Mouse (Mus musculus) heart, embryonic 14.5 days (tissue): ENCODE results near the gene Tssk3. TPM values are rescaled to one million over a fixed set of nuclear protein-coding genes. Genes with fewer than 3 reads are reported as not detected.

Experiments used
- ATAC-seq: fragments of 200-750 bp; cut with Nextera tagmentation; 2 replicates; pipeline ENCODE4 v1.8.0; 2017; ENCODE audit warnings: low read depth, moderate TSS enrichment; ENCODE audit not compliant: insufficient number of reproducible peaks, insufficient read depth, low FRiP score
- H3K27ac ChIP-seq, 2 experiments: fragments of 200-500 bp in 1 of 2; fragments of 300-500 bp in 1 of 2; sonication (generic) in 1 of 2; replicated peaks in 1 of 2; 2 replicates each; pipeline ENCODE4 v1.5.1; 2012 to 2014; ENCODE audit warnings: low read depth in 2 of 2, low read length in 2 of 2, control low read depth in 1 of 2, mild to moderate bottlenecking in 1 of 2, mixed read lengths in 1 of 2; ENCODE audit not compliant: control insufficient read depth in 1 of 2, insufficient read depth in 1 of 2
- H3K27me3 ChIP-seq: fragments of 300-500 bp; sonication (generic); 2 replicates; pipeline ENCODE4 v1.6.1; 2014; ENCODE audit warnings: mild to moderate bottlenecking, low read length, control low read depth; ENCODE audit not compliant: control insufficient read depth, insufficient read depth
- H3K36me3 ChIP-seq: fragments of 300-500 bp; sonication (generic); 2 replicates; pipeline ENCODE4 v1.6.1; 2014; ENCODE audit warnings: mild to moderate bottlenecking, control low read depth, low read length, mixed read lengths; ENCODE audit not compliant: control insufficient read depth, insufficient read depth
- H3K4me1 ChIP-seq, 2 experiments: fragments of 200-500 bp in 1 of 2; fragments of 300-500 bp in 1 of 2; sonication (generic) in 1 of 2; 2 replicates each; pipeline ENCODE4 v1.6.1; 2012 to 2014; ENCODE audit warnings: low read length in 2 of 2, control low read depth in 1 of 2, mixed read lengths in 1 of 2; ENCODE audit not compliant: control insufficient read depth in 2 of 2, insufficient read depth in 2 of 2
- H3K4me2 ChIP-seq: fragments of 300-500 bp; sonication (generic); 2 replicates; pipeline ENCODE4 v1.6.1; 2014; ENCODE audit warnings: mild to moderate bottlenecking, low read length
- H3K4me3 ChIP-seq, 2 experiments: fragments of 200-500 bp in 1 of 2; fragments of 300-500 bp in 1 of 2; sonication (generic) in 1 of 2; 2 replicates each; pipeline ENCODE4 v1.5.1; 2012 to 2014; ENCODE audit warnings: low read length in 2 of 2, mild to moderate bottlenecking in 2 of 2, control low read depth in 1 of 2, low read depth in 1 of 2, moderate library complexity in 1 of 2; ENCODE audit not compliant: control insufficient read depth in 1 of 2, insufficient read depth in 1 of 2
- H3K9ac ChIP-seq: fragments of 300-500 bp; sonication (generic); 2 replicates; pipeline ENCODE4 v1.6.1; 2014; ENCODE audit warnings: mild to moderate bottlenecking, low read length
- H3K9me3 ChIP-seq: fragments of 300-500 bp; sonication (generic); 2 replicates; pipeline ENCODE4 v1.6.1; 2016; ENCODE audit warnings: low read length, control low read depth; ENCODE audit not compliant: control insufficient read depth
- WGBS: fragments of 180-500 bp; shearing (Covaris S2); extraction: QIAGEN DNeasy Blood & Tissue Kit; methylation state at CpG from one replicate; pipeline ENCODE4 v1.1.7; 2014; 5-methylcytosine and 5-hydroxymethylcytosine counted together
- polyA plus RNA-seq: library from polyadenylated mRNA; unstranded; fragments of >200 nt; fragmentation: Nextera tagmentation; extraction: Ambion mirVana; gene quantifications from 2 replicates; pipeline ENCODE4 v1.2.1, GENCODE M21; 2014

The Tssk3 gene
- polyA plus RNA-seq, 1 experiment from 2014 or later, result not detected

DNA sequence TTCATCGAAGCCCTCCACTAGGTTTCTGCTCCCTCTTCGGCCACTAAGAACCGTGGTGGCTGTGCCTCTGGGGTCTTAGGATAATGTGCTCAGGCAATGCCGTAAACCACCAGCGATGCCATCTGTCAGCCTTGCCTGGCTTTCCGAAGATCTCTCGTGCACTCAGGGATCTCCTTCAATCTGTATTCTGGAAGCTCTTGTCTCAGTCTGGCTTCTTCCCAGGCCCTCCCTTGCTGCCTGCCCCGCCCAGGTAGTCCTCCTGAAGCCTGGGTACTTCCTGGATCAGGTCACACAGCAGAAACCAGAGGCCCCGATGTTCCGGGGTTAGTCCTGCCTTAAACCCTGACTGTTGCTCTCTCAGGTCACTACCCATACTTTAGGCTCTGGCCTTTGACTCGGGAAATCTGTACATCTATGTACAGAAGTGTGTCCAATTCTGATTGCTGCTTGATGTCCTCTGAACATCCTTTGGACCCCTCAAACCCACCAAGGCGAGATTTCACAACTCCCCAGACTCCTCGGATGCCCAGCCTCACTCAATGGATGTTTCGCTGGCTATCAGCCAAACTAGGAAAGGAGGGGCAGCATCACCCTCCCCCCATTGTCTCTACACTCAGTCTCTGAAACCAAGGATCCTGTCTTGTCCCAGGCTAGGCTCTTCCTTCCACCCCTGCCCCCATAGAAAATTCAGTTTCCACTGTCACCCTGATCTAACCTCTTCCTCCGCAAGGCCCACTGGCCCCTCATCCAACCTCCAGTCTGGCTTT lies 18.2 kb upstream of the Tssk3 start:
- Histone ChIP-seq H3K9ac (no peak overlapping the region), H3K9me3 (no peaks in the 10 kb centered on the region), H3K27ac (peak overlapping the region in 1 of 2 experiments; percentile 50; a peak in 2 of 4 replicates), H3K4me1 (peaks cover 29% of the 10 kb centered on the region in 2 experiments), H3K36me3 (no peaks in the 10 kb centered on the region), H3K4me3 (no peak overlapping the region), H3K27me3 (no peaks in the 10 kb centered on the region), H3K4me2 (no peak overlapping the region)
- ATAC-seq, result no peak
- 59% methylated on average over 15 of the region's 15 CpGs for WGBS

- 22% methylated on average over 3 of the region's 3 CpGs for WGBS
- H3K27me3 ChIP-seq, result no peaks in the 10 kb centered on the region
- peak; percentile 37; the same call in 1 of the 2 replicates for ATAC-seq
- no peak overlapping the region; the same call in 1 of the 2 replicates for H3K4me2 ChIP-seq
- H3K9me3 ChIP-seq, result no peaks in the 10 kb centered on the region
- H3K4me1 ChIP-seq, result peaks cover 35% of the 10 kb centered on the region in 2 experiments
- no peaks in the 10 kb centered on the region for H3K36me3 ChIP-seq
- no peak overlapping the region for H3K4me3 ChIP-seq
- no peak overlapping the region for H3K9ac ChIP-seq
- peak overlapping the region in 1 of 2 experiments; percentile 50; a peak in 2 of 4 replicates for H3K27ac ChIP-seq
These were observed 17.4 kb upstream of the Tssk3 start for GRCm38 (mm10) chr4:129508237-129508515.

- H3K4me3 ChIP-seq, result no peak overlapping the region
- no peaks in the 10 kb centered on the region for H3K27me3 ChIP-seq
- peak overlapping the region in 1 of 2 experiments; percentile 50; a peak in 1 of 4 replicates for H3K27ac ChIP-seq
- WGBS, result 50% methylated on average over 9 of the region's 10 CpGs
- H3K9ac ChIP-seq, result 0 out of 2 replicates have a peak overlapping the region, but pooled peaks have one; percentile 9
- no peaks in the 10 kb centered on the region for H3K9me3 ChIP-seq
- H3K4me1 ChIP-seq, result peaks cover 37 to 38% of the 10 kb centered on the region in 2 experiments
- H3K4me2 ChIP-seq, result no peak overlapping the region; the same call in 1 of the 2 replicates
- ATAC-seq, result no peak
- H3K36me3 ChIP-seq, result no peaks in the 10 kb centered on the region
These were observed 16.8 kb upstream of the Tssk3 start for GRCm38 (mm10) chr4:129507434-129508236.

GRCm38 (mm10) chr4:129505511-129505910 lies 14.7 kb upstream of the Tssk3 start:
- no peaks in the 10 kb centered on the region for H3K36me3 ChIP-seq
- no peak overlapping the region for H3K4me3 ChIP-seq
- ATAC-seq, result no peak
- no peaks in the 10 kb centered on the region for H3K9me3 ChIP-seq
- H3K27ac ChIP-seq, result no peak overlapping the region
- no peaks in the 10 kb centered on the region for H3K27me3 ChIP-seq
- H3K4me2 ChIP-seq, result no peak overlapping the region
- no peak overlapping the region for H3K9ac ChIP-seq
- peaks cover 39 to 51% of the 10 kb centered on the region in 2 experiments for H3K4me1 ChIP-seq
- 90% methylated on average over 3 of the region's 3 CpGs for WGBS

DNA sequence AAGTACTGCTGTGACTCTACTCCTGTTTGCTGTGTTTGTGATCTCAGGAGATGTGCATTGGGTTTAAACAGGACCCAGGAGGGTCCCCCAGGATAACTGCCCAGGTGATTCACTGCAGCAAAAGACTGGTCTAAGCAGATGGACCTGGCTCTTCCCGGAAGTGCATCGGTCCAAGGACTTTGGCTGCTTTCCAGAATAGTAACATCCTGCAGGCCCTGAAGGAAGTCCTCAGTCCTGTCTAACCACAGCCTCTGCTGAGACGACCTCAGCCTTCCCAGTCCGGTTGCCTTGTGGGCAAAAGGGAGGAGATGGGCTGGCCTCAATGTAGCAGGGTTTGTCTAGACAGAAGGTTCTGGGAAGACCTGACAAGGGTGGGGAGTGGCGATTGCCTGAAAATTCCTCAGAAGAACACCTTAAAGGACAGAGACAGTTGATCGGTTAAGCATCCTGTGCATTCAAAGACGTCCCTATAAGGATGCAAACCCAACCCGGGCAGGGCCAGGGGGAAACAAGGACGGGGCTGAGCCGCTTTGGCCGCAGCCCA lies 12.2 kb upstream of the Tssk3 start:
- H3K9ac ChIP-seq, result 0 out of 2 replicates have a peak overlapping the region, but pooled peaks have one; percentile 8
- H3K27me3 ChIP-seq, result no peaks in the 10 kb centered on the region
- H3K9me3 ChIP-seq, result no peaks in the 10 kb centered on the region
- H3K36me3 ChIP-seq, result no peaks in the 10 kb centered on the region
- 54% methylated on average over 11 of the region's 11 CpGs for WGBS
- no peak overlapping the region for H3K4me3 ChIP-seq
- 0 out of 4 replicates have a peak overlapping the region, but pooled peaks of 1 of the 2 experiments have one; percentile 28 for H3K27ac ChIP-seq
- H3K4me1 ChIP-seq, result peaks cover 39 to 48% of the 10 kb centered on the region in 2 experiments
- ATAC-seq, result no peak
- no peak overlapping the region for H3K4me2 ChIP-seq

DNA sequence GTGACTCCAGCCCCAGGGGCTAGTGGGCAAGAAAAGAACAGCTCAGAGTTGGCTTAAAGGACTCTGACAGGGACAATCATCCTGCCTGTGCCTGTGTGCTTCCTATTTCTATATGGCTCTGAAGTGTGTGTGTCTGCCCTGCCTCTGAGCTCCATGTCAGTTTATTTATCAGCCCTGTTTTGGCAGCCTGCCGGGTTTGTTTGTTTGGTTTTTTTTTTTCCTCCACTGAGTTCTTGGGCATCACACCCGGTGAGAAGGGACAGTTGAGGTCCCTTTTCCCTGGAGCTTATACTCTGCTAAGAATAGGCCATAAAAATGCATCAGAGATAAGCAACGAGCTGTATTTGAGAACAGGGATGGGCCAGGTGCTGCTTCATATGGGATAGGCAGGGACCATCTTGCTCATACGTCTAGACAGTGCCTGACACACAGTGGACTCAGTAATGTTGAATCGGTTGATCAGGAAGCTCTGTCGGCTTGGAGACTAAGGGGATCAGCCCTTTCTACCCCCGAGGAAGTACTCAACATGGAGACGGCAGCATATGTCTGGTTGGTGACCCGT lies 11.6 kb upstream of the Tssk3 start:
- no peak for ATAC-seq
- Histone ChIP-seq H3K4me2 (no peak overlapping the region), H3K27me3 (no peaks in the 10 kb centered on the region), H3K4me1 (peaks cover 37 to 44% of the 10 kb centered on the region in 2 experiments), H3K9ac (peak overlapping the region; percentile 8; the same call in 1 of the 2 replicates), H3K27ac (peak overlapping the region in 1 of 2 experiments; percentile 28; a peak in 1 of 4 replicates), H3K36me3 (no peaks in the 10 kb centered on the region), H3K4me3 (no peak overlapping the region), H3K9me3 (no peaks in the 10 kb centered on the region)
- 37% methylated on average over 9 of the region's 9 CpGs for WGBS
